Mouse (Mus musculus): ENCODE measurements around the gene Eif2d.

GRCm38 (mm10) chr1:131211655-131212054 lies 58.7 kb downstream of the Eif2d start:
- TF ChIP-seq CTCF (IDR thresholded peaks at IDR 0.05; ENCODE audit: low read depth) = no peak
- no peak for TF ChIP-seq EP300 (IDR thresholded peaks at IDR 0.05; ENCODE audit: low read depth)

All from liver, embryonic 14.5 days (tissue).